Mouse (Mus musculus) megakaryocyte, embryonic 14.5 days (primary cell): ENCODE measurements around the gene Gnb1.

Experiments
- FLI1 ChIP-seq: IDR thresholded peaks from 2 replicates; pipeline ENCODE4 v1.6.1; 2012; ENCODE audit warnings: low read length, inconsistent platforms, mixed read lengths
- GATA1 ChIP-seq: IDR thresholded peaks from 3 replicates; pipeline ENCODE4 v1.6.1; 2012; ENCODE audit warnings: mixed read lengths, low read length, inconsistent platforms, borderline replicate concordance

- TF ChIP-seq GATA1 (no peak), FLI1 (no peak)
Observed at GRCm38 (mm10) chr4:155525751-155526150, 34.6 kb downstream of the Gnb1 start.
